Mouse (Mus musculus): ENCODE measurements around the gene Vmn2r13. TPM values are rescaled to one million over a fixed set of nuclear protein-coding genes. Genes with fewer than 3 reads are reported as not detected.

Gene Vmn2r13
- not detected in 2 replicates for polyA plus RNA-seq (2015; fragmentation: Nextera tagmentation; extraction: Ambion mirVana)

GRCm38 (mm10) chr5:109192099-109192498 lies at the start of gene Vmn2r13:
TSS of gene Vmn2r13 (minus strand) at chr5:109192199.

DNA sequence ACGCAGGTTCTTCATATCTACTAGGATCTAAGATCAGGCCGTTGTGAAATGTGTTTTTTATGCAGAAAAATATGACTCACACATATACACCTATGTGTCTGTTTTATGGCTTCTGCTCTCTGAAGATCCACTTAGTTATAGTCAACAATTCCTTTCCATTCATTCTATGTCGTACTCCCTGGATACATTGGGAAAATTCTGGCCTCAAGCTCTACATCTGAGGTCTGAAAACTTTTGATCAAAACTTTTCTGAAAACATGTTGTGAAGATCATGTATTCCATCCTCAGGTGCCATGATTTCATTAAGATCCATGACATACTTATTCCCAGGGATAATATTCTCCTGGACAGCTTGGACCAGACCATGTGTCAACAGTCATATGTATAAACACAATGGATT lies 32.6 kb upstream of the Vmn2r13 start, which contains the start of gene Vmn2r14:
Gene Vmn2r14 (minus strand): TSS at position 101 of the 400 bp plus-strand sequence.

Other genes starting within 250 kb of the Vmn2r13 start
- not detected in 2 replicates for gene Vmn2r10, start 185.7 kb downstream of the Vmn2r13 start, polyA plus RNA-seq (2015; fragmentation: Nextera tagmentation; extraction: Ambion mirVana)
- gene Vmn2r11, start 132.6 kb downstream of the Vmn2r13 start, polyA plus RNA-seq (2015; fragmentation: Nextera tagmentation; extraction: Ambion mirVana) = not detected in 2 replicates
- not detected in 2 replicates for gene Vmn2r12, start 94.2 kb downstream of the Vmn2r13 start, polyA plus RNA-seq (2015; fragmentation: Nextera tagmentation; extraction: Ambion mirVana)
- gene Vmn2r14, start 32.5 kb upstream of the Vmn2r13 start, polyA plus RNA-seq (2015; fragmentation: Nextera tagmentation; extraction: Ambion mirVana) = not detected in 2 replicates
- gene Vmn2r15, start 105.4 kb upstream of the Vmn2r13 start, polyA plus RNA-seq (2015; fragmentation: Nextera tagmentation; extraction: Ambion mirVana) = not detected in 2 replicates
- gene Vmn2r16, start 138.0 kb upstream of the Vmn2r13 start, polyA plus RNA-seq (2015; fragmentation: Nextera tagmentation; extraction: Ambion mirVana) = not detected in 2 replicates
- gene Vmn2r17, start 227.5 kb upstream of the Vmn2r13 start, polyA plus RNA-seq (2015; fragmentation: Nextera tagmentation; extraction: Ambion mirVana) = not detected in 2 replicates

All from urinary bladder, postnatal 0 days (tissue).